Mouse (Mus musculus): ENCODE results near the gene Sort1.
"Not testable (repeated sequence)": the region's sequence is repeated elsewhere in the genome, so short reads cannot be mapped to it uniquely, and the experiment has no call there.

The Sort1 gene

DNA sequence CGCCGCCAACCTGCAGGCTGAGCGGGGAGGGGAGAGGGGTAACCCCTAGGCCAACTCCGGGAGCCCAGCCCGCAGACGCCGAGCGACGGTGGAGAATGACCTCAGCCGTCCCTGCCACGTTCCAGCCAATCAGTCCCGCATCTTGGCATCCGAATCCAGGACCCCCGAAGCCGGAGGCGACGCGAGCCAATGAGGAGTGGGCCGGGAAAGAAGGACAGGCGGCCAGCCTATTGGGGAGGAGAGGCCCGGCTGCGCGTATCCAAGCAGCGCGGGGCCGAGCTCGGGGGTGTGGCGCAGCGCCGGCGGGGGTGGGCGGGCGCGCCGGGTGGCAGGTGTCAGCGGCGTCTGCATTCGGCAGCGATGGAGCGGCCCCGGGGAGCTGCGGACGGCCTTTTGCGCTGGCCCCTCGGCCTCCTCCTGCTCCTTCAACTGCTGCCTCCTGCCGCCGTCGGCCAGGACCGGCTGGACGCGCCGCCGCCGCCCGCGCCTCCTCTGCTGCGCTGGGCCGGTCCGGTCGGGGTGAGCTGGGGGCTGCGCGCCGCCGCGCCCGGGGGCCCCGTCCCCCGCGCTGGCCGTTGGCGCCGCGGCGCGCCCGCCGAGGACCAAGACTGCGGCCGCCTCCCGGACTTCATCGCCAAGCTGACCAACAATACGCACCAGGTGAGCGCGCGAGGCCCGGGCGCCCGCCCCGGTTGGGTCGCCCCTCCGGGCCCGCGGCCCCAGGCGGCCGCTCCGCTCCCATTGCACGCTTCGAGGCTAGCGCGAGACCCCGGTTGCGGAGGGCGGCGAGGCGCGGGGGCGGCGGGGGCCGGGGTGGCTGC, at the start of gene Sort1:
Sort1 (plus strand) TSS at position 302 of the 821 bp plus-strand sequence.
- peak; percentile 49 for DNase-seq (ENCODE audit: low read depth, low spot score)

- not testable (repeated sequence) for DNase-seq (ENCODE audit: low read depth, low spot score)
Measured at GRCm38 (mm10) chr3:108237474-108238102, 46.3 kb upstream of the Sort1 start.

GRCm38 (mm10) chr3:108241243-108241839, 42.5 kb upstream of the Sort1 start:
- no peak for DNase-seq (ENCODE audit: low read depth, low spot score)

DNA sequence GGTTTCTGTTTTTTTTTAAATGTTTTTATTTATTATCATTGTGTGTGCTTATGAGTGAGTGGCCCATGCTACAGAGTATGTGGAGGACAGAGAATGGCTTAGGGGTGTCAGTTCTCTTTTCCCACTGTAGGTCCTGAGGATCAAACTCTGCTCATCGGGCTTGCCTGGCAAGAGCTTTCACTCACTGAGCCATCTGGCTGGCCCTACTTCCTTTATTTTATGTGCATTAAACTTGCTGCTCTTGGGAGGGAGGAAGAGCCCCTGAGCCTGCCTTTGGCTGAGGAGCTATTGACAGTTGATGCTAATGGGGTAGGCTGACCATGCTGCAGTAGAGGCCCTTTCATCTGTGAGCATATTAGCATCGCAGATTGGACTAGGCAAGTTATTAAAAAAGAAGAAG, 37.0 kb upstream of the Sort1 start:
- no peak for DNase-seq (ENCODE audit: low read depth, low spot score)

DNA sequence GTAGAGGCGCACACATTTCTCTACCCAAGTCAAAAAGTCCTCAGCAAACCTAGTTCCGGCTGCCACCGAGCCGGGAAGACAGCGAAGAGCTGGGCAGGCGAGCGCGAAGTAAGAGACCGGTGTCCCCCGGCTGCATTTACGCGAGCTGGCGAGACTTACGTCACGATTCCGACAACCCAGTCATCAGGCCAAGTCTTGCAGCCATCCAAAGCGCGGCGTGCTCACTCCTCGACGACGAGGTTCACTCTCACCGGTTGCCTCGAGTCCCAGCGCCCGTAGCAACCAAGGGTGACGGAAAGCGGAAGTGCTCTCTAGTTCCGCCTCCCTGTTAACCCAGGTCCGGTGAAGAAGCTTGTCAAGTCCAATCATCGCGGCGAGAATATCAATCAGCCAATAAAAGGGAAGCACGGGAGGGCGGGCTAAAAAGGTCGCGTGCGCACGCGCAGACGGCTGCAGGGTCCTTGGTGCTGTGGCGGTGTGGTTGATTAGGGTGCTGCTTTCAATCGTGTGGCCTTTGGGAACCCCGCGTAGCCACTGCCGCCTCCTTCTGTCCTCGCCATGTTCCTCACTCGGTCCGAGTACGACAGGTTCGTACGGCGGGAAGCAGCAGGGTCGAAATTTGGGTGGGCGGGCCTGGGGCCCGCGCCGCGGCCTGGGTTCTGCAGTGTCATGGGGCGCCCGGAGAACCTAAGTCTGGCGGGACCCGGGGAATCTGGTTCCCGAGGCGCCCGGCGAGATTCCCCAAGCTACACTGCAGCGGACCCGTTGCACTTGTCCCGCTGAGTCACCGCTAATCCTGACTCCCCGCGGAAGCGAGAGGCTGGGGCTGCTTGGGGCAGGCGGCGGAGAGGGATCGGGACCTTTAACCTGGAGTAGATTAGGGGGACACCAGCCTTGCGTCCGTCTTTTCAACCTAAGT, 26.9 kb upstream of the Sort1 start, which contains the start of gene Psma5:
Psma5 (plus strand) TSS at position 208 of the 919 bp plus-strand sequence.
- peak; percentile 98 for DNase-seq (ENCODE audit: low read depth, low spot score)

GRCm38 (mm10) chr3:108257831-108258500, 25.9 kb upstream of the Sort1 start:
- peak; percentile 26 for DNase-seq (ENCODE audit: low read depth, low spot score)

GRCm38 (mm10) chr3:108259319-108259718, 24.6 kb upstream of the Sort1 start:
- DNase-seq (ENCODE audit: low read depth, low spot score) = no peak

DNA sequence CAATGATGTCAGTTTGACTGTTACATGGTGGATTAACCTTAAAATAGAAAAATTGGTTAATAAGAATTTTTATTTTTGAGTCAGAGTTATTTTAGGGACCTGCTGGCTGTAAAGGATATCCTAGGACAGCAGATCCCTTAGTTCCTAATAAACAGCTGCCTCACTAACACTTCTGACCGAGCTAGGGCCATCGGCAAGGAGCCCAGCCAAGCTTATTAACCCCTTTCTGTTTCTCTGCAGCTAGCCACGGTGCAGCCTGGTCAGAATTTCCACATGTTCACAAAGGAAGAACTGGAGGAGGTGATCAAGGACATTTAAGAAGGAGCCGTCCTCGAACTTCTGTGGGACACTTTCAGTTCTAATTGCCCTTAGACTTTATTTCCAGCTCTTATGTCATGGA, 4.4 kb upstream of the Sort1 start:
- not testable (repeated sequence) for DNase-seq (ENCODE audit: low read depth, low spot score)

DNA sequence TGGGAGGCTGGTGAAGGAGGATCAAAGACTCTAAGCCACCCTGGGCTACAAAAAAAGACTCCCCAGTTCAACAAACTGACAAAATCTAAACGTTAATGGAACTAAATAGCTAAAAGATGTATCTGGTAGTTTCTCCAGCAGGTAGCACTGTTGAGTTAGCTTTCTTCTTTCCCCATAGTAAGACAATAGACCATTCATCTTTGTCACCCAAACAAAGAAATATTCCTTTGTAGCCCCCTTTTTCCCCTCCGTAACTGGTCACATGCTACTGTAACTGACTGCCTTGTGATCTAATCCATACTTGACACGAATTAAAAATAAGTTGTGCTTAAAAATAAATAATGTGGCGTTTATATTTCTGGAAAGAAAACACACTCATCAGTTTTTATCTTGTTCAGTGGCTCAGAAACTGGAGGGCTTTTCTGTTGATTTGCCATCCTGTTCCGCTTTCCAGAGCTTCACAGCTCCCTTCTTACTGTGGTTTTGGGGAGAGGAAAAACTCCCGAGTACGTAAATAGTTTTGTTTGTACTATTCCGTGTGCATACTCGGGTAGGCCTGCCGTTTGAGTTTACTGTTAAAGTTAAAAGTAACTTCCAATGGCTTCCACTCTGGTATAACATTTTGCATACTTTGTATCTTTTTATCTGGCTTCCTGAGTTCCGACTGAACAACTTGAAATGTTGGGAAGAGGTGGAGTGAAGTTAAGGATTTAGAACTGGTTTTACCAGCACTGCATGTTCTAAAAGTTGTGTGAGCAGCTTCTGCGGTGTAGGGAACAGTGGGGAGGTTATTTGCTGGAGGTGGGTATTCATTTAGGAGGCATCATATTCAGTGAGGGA, 1.3 kb upstream of the Sort1 start:
- DNase-seq (ENCODE audit: low read depth, low spot score) = peak; percentile 37

GRCm38 (mm10) chr3:108283241-108283561, 681 bp upstream of the Sort1 start:
- DNase-seq (ENCODE audit: low read depth, low spot score) = no peak

DNA sequence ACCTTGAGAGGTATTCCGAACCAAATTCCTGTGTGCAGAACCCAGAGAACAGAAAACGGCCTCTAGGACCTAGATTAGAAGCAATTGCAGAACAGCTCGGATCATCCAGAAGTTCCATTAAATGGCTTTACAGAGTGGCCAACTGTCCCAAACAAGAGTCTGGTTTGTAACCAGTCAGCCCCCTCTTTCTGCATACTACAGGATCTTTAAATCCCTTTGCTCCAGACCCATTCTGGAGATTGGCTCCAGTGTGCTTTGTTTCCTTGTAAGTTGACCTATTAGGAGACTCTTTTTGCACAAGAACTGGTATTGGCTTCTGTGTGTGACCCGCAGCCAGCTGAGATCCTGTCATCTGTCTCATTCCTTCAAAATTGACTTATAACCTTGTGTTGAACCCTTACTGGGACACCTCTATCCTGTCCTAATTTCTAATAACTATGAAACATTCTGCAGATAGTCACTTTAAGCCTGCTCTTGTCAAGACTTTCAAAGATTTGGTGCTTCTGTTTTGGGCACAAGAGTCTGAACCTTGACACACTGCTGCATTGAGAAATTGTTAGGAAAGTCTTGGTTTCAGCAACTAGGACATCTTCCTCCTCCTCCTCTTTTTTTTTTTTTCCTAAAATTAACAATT, 1.3 kb downstream of the Sort1 start:
- no peak for DNase-seq (ENCODE audit: low read depth, low spot score)

DNA sequence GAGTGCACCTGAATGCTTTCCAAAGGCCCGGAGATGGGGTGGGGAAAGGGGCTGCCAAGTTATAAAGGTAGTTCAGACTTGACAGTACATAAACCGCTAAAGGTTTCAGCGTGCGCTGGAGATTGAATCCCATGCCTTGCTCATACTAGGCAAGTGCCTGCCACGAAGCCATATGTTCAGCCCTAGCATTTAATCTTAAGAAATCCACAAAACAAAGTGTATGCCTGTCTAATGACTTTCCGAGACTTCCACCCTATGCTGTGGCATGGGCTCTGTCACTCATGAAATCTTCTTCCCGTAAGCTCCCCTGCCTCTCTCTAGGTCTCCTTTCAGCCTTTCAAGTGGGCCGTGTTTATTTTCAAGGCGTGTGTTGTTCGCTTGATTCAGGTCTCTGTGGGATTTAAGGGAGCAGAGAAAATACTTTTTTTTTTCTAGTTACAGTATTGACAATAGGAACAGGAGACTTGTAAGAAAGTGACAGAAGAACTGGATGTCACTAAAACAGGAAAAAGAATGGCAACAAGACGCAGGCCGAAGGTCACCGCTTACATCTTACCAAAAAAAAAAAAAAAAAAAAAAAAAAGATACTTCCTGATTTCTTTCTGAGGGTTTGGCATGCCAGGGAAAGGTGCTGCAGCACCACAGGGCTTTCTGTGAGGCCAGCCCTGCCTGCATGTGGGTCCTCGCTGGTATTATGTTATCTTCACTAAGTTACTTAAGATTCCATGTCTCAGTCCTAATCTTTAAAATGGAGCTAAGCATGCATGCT, 3.0 kb downstream of the Sort1 start:
- no peak for DNase-seq (ENCODE audit: low read depth, low spot score)

DNA sequence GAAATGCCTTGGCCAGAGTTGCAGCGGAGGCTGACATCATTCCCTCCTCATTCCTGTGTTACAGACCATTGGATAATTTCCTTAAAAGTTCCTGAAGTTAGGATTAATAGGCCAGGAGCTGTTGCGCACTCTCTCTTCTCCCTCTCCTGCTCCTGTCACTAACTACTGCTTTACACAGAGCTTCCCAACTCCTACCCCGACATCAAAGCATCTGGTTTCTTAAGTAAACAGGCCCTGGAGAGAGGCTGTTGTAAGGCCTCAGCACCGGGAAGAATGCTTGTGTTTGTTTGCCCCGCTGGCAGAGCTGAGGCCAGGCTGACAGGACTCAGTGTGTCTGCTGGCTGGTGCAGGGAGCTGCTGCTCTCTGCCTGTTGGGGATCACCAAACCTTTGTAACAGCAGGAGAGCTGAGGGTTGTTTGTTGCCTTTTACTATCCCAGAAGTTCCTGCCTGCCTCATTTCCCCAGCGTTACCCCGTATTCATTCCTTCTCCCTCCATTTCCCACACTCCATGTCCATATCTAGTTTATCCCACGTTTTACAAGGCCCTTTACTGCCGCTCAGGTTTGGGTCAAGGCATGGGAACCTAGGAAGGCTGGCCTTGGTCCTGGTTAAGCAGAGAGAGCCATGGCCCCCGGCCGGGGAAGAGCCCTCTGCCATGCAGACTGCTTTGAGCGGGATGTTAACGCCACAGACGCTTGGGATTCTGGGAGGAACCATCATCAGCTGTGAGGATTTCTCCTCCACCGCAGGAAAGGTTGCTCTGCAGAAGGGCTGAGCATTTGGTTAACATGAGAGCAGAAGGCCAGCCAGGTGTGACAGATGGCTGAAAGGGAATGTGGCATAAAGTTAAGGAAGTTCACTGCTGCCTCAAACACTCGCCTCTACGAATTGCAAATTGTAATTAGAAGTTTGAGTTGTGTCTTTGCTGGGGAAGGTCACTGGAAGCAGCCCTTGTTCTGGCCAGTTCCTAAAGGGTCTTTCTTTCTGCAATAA, 4.2 kb downstream of the Sort1 start:
- DNase-seq (ENCODE audit: low read depth, low spot score) = no peak

- no peak for DNase-seq (ENCODE audit: low read depth, low spot score)
Measured at GRCm38 (mm10) chr3:108289311-108290130, 5.6 kb downstream of the Sort1 start.

DNA sequence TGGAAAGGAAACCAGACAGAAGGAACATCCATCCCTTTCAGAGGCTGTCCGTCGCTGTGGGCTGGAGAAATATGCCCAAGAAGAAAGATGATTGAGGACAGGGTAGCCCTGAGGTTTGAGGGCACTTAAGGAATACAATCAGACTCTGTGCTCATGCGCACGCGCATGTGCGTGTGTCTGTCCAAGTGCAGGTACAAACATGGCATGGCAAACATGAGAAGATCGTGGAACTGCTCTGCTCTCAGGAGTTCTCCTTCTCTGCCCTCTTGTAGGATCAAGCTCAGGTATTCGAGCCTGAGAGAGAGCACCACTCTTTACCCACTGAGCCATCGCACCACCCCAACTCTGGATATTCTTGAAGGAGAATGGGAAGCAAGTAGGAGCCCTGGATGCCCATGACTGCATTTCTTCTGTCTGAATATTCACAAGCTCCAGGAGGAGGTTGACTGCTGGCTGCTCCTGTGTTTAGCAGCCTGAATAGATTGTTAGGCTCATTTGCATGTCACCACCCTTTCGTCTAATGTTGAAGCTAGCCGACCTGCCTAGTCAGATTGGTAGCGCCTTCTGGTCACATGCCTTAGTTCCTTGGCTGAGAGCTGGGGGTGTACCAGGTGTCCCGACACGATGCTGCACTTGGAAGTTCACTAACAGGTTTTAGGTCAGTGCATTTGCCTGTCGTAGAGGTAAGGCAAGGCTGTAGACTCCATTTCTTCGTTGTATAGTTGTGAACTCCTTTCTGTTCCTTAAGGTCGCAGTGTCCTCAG, 7.3 kb downstream of the Sort1 start:
- no peak for DNase-seq (ENCODE audit: low read depth, low spot score)

GRCm38 (mm10) chr3:108294398-108294797, 10.5 kb downstream of the Sort1 start:
- no peak for DNase-seq (ENCODE audit: low read depth, low spot score)
